In the genomic region with DNA sequence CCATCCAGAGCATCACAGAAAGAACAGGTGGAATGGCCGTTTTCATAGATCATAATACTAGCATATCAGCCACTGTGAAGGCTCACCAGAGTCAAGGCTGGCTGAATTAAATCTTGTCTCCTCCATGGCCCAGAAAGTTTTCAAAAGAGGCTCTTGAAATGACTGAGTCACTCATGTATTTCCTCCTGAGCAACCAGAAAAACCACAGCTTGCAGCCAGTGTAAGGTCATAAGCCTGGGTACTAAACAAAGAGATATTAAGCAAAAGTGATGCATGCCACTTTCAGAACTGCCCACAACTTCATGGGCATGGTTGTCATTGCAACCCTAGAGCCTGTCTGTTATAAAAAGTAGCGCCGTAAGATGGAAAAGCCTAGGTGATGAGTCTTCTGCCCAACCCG, we compare ENCODE assay signal across 12 mouse cellular contexts.
"Had no signal": no experiment of that assay in that cellular context is flagged by ENCODE, and none has a peak within 500 bp of the region (broad histone marks: within the 10 kb centered on the region; RNA-seq: fewer than 3 reads in every experiment).

No protein-coding gene starts in this region.

- H3K4me3 ChIP-seq: intestine, embryonic 15.5 days; layer of hippocampus, adult 2 months; liver, embryonic 12.5 days; midbrain, embryonic 13.5 days; neural tube, embryonic 12.5 days had no signal

- ATAC-seq: intestine, embryonic 15.5 days; liver, embryonic 12.5 days; midbrain, embryonic 13.5 days had no signal

- DNase-seq: kidney, adult 9 months; kidney, postnatal 36 days; retina, postnatal 1 day; right cerebral cortex, postnatal 4 days; spleen, adult 18-20 months; thymus, adult 2 months; thymus, postnatal 4 days had no signal

- H3K4me1 ChIP-seq: intestine, embryonic 15.5 days; liver, embryonic 12.5 days had no signal
